Comparison of ENCODE assay signal across 9 mouse cellular contexts in genomic region chr3:87920270-87920943, GRCm38 (mm10). TPM values are rescaled to one million over a fixed set of nuclear protein-coding genes. Genes with fewer than 3 reads are reported as not detected.
DNase-seq lines count a peak whose midpoint lies in the region; ATAC-seq lines count a peak whose summit lies in the region.
"Had no signal": no experiment of that assay in that cellular context is flagged by ENCODE, and none has a peak within 500 bp of the region (broad histone marks: within the 10 kb centered on the region; RNA-seq: fewer than 3 reads in every experiment).

No protein-coding gene starts in this region.

- peak overlapping the region; percentile 66 for H3K4me3 ChIP-seq in kidney, embryonic 15.5 days (replicated peaks)
- H3K4me3 ChIP-seq in embryonic facial prominence, embryonic 11.5 days (ENCODE audit: low read depth, low read length): peak overlapping the region; percentile 53
- peak overlapping the region; percentile 50 for H3K4me3 ChIP-seq in midbrain, embryonic 16.5 days (ENCODE audit: low read depth, low read length)

- DNase-seq in kidney, adult 9 months: no peak
- DNase-seq in embryonic facial prominence, embryonic 11.5 days (ENCODE audit: low spot score): no peak
- DNase-seq in induced T-regulatory cell, adult 2 months (ENCODE audit: low read depth): peak; percentile 31
- DNase-seq in testis, postnatal 14 days (ENCODE audit: low spot score): no peak
- no peak for DNase-seq in layer of hippocampus, adult 11-12 months (ENCODE audit: low spot score)
- no peak for DNase-seq in adrenal gland, postnatal 25 days
- DNase-seq: gastrocnemius, postnatal 14 days had no signal

- no peak overlapping the region; the same call in 1 of the 2 replicates for H3K27ac ChIP-seq in kidney, embryonic 15.5 days
- H3K27ac ChIP-seq in embryonic facial prominence, embryonic 11.5 days (replicated peaks; ENCODE audit: low read depth, low read length): no peak overlapping the region
- no peak overlapping the region for H3K27ac ChIP-seq in midbrain, embryonic 16.5 days (ENCODE audit: low read length)

- no peaks in the 10 kb centered on the region for H3K9me3 ChIP-seq in kidney, embryonic 15.5 days (replicated peaks)
- H3K9me3 ChIP-seq in embryonic facial prominence, embryonic 11.5 days (replicated peaks; ENCODE audit: control insufficient read depth, low read length): no peaks in the 10 kb centered on the region
- no peaks in the 10 kb centered on the region for H3K9me3 ChIP-seq in midbrain, embryonic 16.5 days (replicated peaks; ENCODE audit: control insufficient read depth, low read length, poor library complexity, severe bottlenecking)

- H3K4me2 ChIP-seq in kidney, embryonic 15.5 days: peak overlapping the region; percentile 67
- peak overlapping the region; percentile 72 for H3K4me2 ChIP-seq in embryonic facial prominence, embryonic 11.5 days (ENCODE audit: low read depth, low read length)
- H3K4me2 ChIP-seq in midbrain, embryonic 16.5 days (ENCODE audit: low read length): peak overlapping the region; percentile 91

- H3K27me3 ChIP-seq in kidney, embryonic 15.5 days: no peaks in the 10 kb centered on the region
- H3K27me3 ChIP-seq in embryonic facial prominence, embryonic 11.5 days (ENCODE audit: control insufficient read depth, insufficient read depth, low read length): no peaks in the 10 kb centered on the region
- no peaks in the 10 kb centered on the region for H3K27me3 ChIP-seq in midbrain, embryonic 16.5 days (ENCODE audit: control insufficient read depth, insufficient read depth, low read depth, low read length)

- peaks cover 64% of the 10 kb centered on the region for H3K36me3 ChIP-seq in kidney, embryonic 15.5 days
- no peaks in the 10 kb centered on the region; the same call in 1 of the 2 replicates for H3K36me3 ChIP-seq in embryonic facial prominence, embryonic 11.5 days (replicated peaks; ENCODE audit: control insufficient read depth, insufficient read depth, low read depth, low read length)
- peaks cover 25% of the 10 kb centered on the region for H3K36me3 ChIP-seq in midbrain, embryonic 16.5 days (ENCODE audit: control insufficient read depth, insufficient read depth, low read length)

- peak overlapping the region; percentile 75 for H3K9ac ChIP-seq in kidney, embryonic 15.5 days
- peak overlapping the region; percentile 67 for H3K9ac ChIP-seq in embryonic facial prominence, embryonic 11.5 days (replicated peaks; ENCODE audit: low read length)
- H3K9ac ChIP-seq in midbrain, embryonic 16.5 days (ENCODE audit: low read depth, low read length): peak overlapping the region; percentile 62; the same call in 1 of the 2 replicates

- H3K4me1 ChIP-seq in kidney, embryonic 15.5 days: peaks cover 9% of the 10 kb centered on the region
- no peaks in the 10 kb centered on the region for H3K4me1 ChIP-seq in embryonic facial prominence, embryonic 11.5 days (ENCODE audit: control insufficient read depth, insufficient read depth, low read length)
- peaks cover 15% of the 10 kb centered on the region for H3K4me1 ChIP-seq in midbrain, embryonic 16.5 days (ENCODE audit: control insufficient read depth, insufficient read depth, low read length)

- WGBS in kidney, embryonic 15.5 days: 66% methylated on average over 9 of the region's 9 CpGs
- 65% methylated on average over 9 of the region's 9 CpGs for WGBS in embryonic facial prominence, embryonic 11.5 days
- 72% methylated on average over 9 of the region's 9 CpGs for WGBS in midbrain, embryonic 16.5 days

- ATAC-seq in kidney, embryonic 15.5 days (replicated peaks; ENCODE audit: low FRiP score): no peak
- ATAC-seq in embryonic facial prominence, embryonic 11.5 days (replicated peaks; ENCODE audit: insufficient number of reproducible peaks, low FRiP score, low TSS enrichment, low read depth): no peak
- ATAC-seq in midbrain, embryonic 16.5 days: no peak

RNA-seq across cellular contexts. Expression of gene Mrpl24, which starts 1.1 kb away (rescaled TPM):
- 85.4 TPM in 2 replicates for polyA plus RNA-seq in kidney, embryonic 15.5 days (2015; fragmentation: Nextera tagmentation; extraction: Ambion mirVana)
- polyA plus RNA-seq in embryonic facial prominence, embryonic 11.5 days (2014; fragmentation: Nextera tagmentation; extraction: Ambion mirVana): 73.6 and 79.3 TPM in 2 replicates
- polyA plus RNA-seq in midbrain, embryonic 16.5 days (2015; fragmentation: Nextera tagmentation; extraction: Ambion mirVana): 47.8 and 51.6 TPM in 2 replicates
- total RNA-seq in adrenal gland, postnatal 25 days (2021): 113 and 156 TPM in 2 replicates

RNA-seq across cellular contexts. Expression of gene Isg20l2, which starts 9.7 kb away (rescaled TPM):
- polyA plus RNA-seq in kidney, embryonic 15.5 days (2015; fragmentation: Nextera tagmentation; extraction: Ambion mirVana): 62.5 and 64.3 TPM in 2 replicates
- polyA plus RNA-seq in embryonic facial prominence, embryonic 11.5 days (2014; fragmentation: Nextera tagmentation; extraction: Ambion mirVana): 51.5 and 52.3 TPM in 2 replicates
- polyA plus RNA-seq in midbrain, embryonic 16.5 days (2015; fragmentation: Nextera tagmentation; extraction: Ambion mirVana): 24.9 and 28.6 TPM in 2 replicates
- 22.7 and 22.8 TPM in 2 replicates for total RNA-seq in adrenal gland, postnatal 25 days (2021)

RNA-seq across cellular contexts. Expression of gene Rrnad1, which starts 10.1 kb away (rescaled TPM):
- polyA plus RNA-seq in kidney, embryonic 15.5 days (2015; fragmentation: Nextera tagmentation; extraction: Ambion mirVana): 17.7 and 23.0 TPM in 2 replicates
- 13.5 and 16.0 TPM in 2 replicates for polyA plus RNA-seq in embryonic facial prominence, embryonic 11.5 days (2014; fragmentation: Nextera tagmentation; extraction: Ambion mirVana)
- polyA plus RNA-seq in midbrain, embryonic 16.5 days (2015; fragmentation: Nextera tagmentation; extraction: Ambion mirVana): 20.5 and 23.2 TPM in 2 replicates
- total RNA-seq in adrenal gland, postnatal 25 days (2021): 17.9 and 24.1 TPM in 2 replicates

RNA-seq across cellular contexts. Expression of gene Hdgf, which starts 14.3 kb away (rescaled TPM):
- 221 and 234 TPM in 2 replicates for polyA plus RNA-seq in kidney, embryonic 15.5 days (2015; fragmentation: Nextera tagmentation; extraction: Ambion mirVana)
- 269 and 289 TPM in 2 replicates for polyA plus RNA-seq in embryonic facial prominence, embryonic 11.5 days (2014; fragmentation: Nextera tagmentation; extraction: Ambion mirVana)
- 144 and 154 TPM in 2 replicates for polyA plus RNA-seq in midbrain, embryonic 16.5 days (2015; fragmentation: Nextera tagmentation; extraction: Ambion mirVana)
- 173 and 198 TPM in 2 replicates for total RNA-seq in adrenal gland, postnatal 25 days (2021)

RNA-seq across cellular contexts. Expression of gene Crabp2, which starts 28.1 kb away (rescaled TPM):
- polyA plus RNA-seq in kidney, embryonic 15.5 days (2015; fragmentation: Nextera tagmentation; extraction: Ambion mirVana): 81.1 and 82.3 TPM in 2 replicates
- 626 and 642 TPM in 2 replicates for polyA plus RNA-seq in embryonic facial prominence, embryonic 11.5 days (2014; fragmentation: Nextera tagmentation; extraction: Ambion mirVana)
- polyA plus RNA-seq in midbrain, embryonic 16.5 days (2015; fragmentation: Nextera tagmentation; extraction: Ambion mirVana): 42.5 and 44.4 TPM in 2 replicates
- not detected in 2 replicates for total RNA-seq in adrenal gland, postnatal 25 days (2021)
